Mouse (Mus musculus) right cerebral cortex, adult 18-20 months (tissue): ENCODE results near the gene Unc45a.
"Not testable (repeated sequence)": the region's sequence is repeated elsewhere in the genome, so short reads cannot be mapped to it uniquely, and the experiment has no call there.

Source experiments
- DNase-seq: peaks from one replicate; pipeline ENCODE4 v3.0.0; 2022; ENCODE audit warnings: mixed read lengths

Gene Unc45a

GRCm38 (mm10) chr7:80367232-80367631, 26.4 kb upstream of the Unc45a start:
- no peak for DNase-seq

- DNase-seq, result no peak
Observed at GRCm38 (mm10) chr7:80365759-80366158, 25.0 kb upstream of the Unc45a start.

GRCm38 (mm10) chr7:80360435-80360834, 19.6 kb upstream of the Unc45a start:
- no peak for DNase-seq

- no peak for DNase-seq
Observed at GRCm38 (mm10) chr7:80358039-80358438, 17.2 kb upstream of the Unc45a start.

GRCm38 (mm10) chr7:80357156-80357555, 16.4 kb upstream of the Unc45a start:
- DNase-seq, result peak; percentile 55

GRCm38 (mm10) chr7:80356351-80356750, 15.5 kb upstream of the Unc45a start:
- DNase-seq, result no peak

GRCm38 (mm10) chr7:80352920-80353319, 12.1 kb upstream of the Unc45a start:
- no peak for DNase-seq

GRCm38 (mm10) chr7:80350808-80351207, 10.0 kb upstream of the Unc45a start:
- no peak for DNase-seq

- no peak for DNase-seq
Observed at GRCm38 (mm10) chr7:80347670-80348586, 7.1 kb upstream of the Unc45a start.

GRCm38 (mm10) chr7:80346830-80347229, 6.0 kb upstream of the Unc45a start:
- DNase-seq, result no peak

GRCm38 (mm10) chr7:80346173-80346572, 5.4 kb upstream of the Unc45a start:
- no peak for DNase-seq

GRCm38 (mm10) chr7:80343270-80344018, 2.6 kb upstream of the Unc45a start:
- DNase-seq, result no peak

- DNase-seq, result peak; percentile 95
Observed at GRCm38 (mm10) chr7:80342858-80343257, 2.1 kb upstream of the Unc45a start, which contains the start of gene Hddc3. Gene Hddc3 (plus strand): TSS chr7:80343104.

- DNase-seq, result no peak
Observed at GRCm38 (mm10) chr7:80341793-80342192, 988 bp upstream of the Unc45a start.

- DNase-seq, result peak; percentile 98
Observed at GRCm38 (mm10) chr7:80339793-80340628, 794 bp downstream of the Unc45a start.

GRCm38 (mm10) chr7:80339371-80339770, 1.4 kb downstream of the Unc45a start:
- DNase-seq, result no peak

- DNase-seq, result no peak
Observed at GRCm38 (mm10) chr7:80336932-80337331, 3.9 kb downstream of the Unc45a start.

- no peak for DNase-seq
Observed at GRCm38 (mm10) chr7:80334848-80335247, 6.0 kb downstream of the Unc45a start.

- DNase-seq, result no peak
Observed at GRCm38 (mm10) chr7:80331433-80331832, 9.4 kb downstream of the Unc45a start.

- no peak for DNase-seq
Observed at GRCm38 (mm10) chr7:80330278-80330677, 10.5 kb downstream of the Unc45a start.

- DNase-seq, result no peak
Observed at GRCm38 (mm10) chr7:80326076-80326475, 14.7 kb downstream of the Unc45a start.

GRCm38 (mm10) chr7:80325292-80325868, 15.4 kb downstream of the Unc45a start:
- no peak for DNase-seq

- DNase-seq, result not testable (repeated sequence)
Observed at GRCm38 (mm10) chr7:80324816-80325119, 16.0 kb downstream of the Unc45a start.
